Mouse (Mus musculus) stomach, postnatal 0 days (tissue): ENCODE measurements around the gene Egr4.

ENCODE experiments used
- CTCF ChIP-seq: IDR thresholded peaks from 2 replicates; pipeline ENCODE4 v1.5.1; 2016; ENCODE audit warnings: antibody characterized with exemption, low read depth, mild to moderate bottlenecking, moderate library complexity
- EP300 ChIP-seq: optimal IDR thresholded peaks from 2 replicates; pipeline ENCODE3; 2016; ENCODE audit warnings: antibody characterized with exemption

DNA sequence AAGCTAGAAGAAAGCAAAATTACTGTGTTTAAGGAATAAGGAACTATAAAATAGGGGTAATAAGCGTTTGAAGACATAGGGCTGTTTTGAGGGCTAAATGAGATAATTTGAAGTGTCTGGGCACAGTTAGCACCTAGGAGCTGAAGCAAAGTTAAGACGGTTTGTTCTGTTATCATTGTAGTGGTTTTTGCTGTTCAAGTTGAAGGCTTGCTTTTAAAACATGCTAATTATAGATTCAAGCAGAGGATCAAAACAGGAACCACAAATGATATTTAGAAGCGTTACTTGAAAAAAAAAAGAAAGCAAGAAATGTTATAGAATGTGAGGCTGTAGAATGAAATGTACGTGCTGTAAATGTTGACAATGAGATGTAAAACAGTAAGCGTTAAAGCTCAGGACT is 34.3 kb upstream of the Egr4 start:
- no peak for TF ChIP-seq CTCF
- no peak for TF ChIP-seq EP300
